Mouse (Mus musculus) hindbrain, embryonic 10.5 days (tissue): Measurements from ENCODE around the gene Gpbar1. TPM values are rescaled to one million over a fixed set of nuclear protein-coding genes. Genes with fewer than 3 reads are reported as not detected.

Experiments
- DNase-seq: peaks from one replicate; pipeline ENCODE4 v3.0.0-alpha.2; 2017; ENCODE audit warnings: low spot score
- H3K27ac ChIP-seq: fragments of 300-500 bp; sonication (generic); 2 replicates; pipeline ENCODE4 v1.5.1; 2016; ENCODE audit warnings: mild to moderate bottlenecking, moderate library complexity
- H3K27me3 ChIP-seq: fragments of 300-500 bp; sonication (generic); 2 replicates; pipeline ENCODE4 v1.6.1; 2016; ENCODE audit warnings: mild to moderate bottlenecking; ENCODE audit not compliant: poor library complexity, insufficient read depth, severe bottlenecking
- H3K36me3 ChIP-seq: fragments of 300-500 bp; sonication (generic); 2 replicates; pipeline ENCODE4 v1.6.1; 2016; ENCODE audit warnings: mild to moderate bottlenecking, moderate library complexity
- H3K4me1 ChIP-seq: fragments of 300-500 bp; sonication (generic); replicated peaks from 2 replicates; pipeline ENCODE4 v1.6.1; 2016; ENCODE audit warnings: mild to moderate bottlenecking
- H3K4me3 ChIP-seq: fragments of 300-500 bp; sonication (generic); 2 replicates; pipeline ENCODE4 v1.5.1; 2016; ENCODE audit warnings: mild to moderate bottlenecking, moderate library complexity
- H3K9me3 ChIP-seq: fragments of 300-500 bp; sonication (generic); 2 replicates; pipeline ENCODE4 v1.6.1; 2016; ENCODE audit warnings: mild to moderate bottlenecking, moderate library complexity
- WGBS: fragments of 180-500 bp; shearing (Covaris S2); methylation state at CpG from one replicate; pipeline ENCODE4 v1.1.7; 2016; 5-methylcytosine and 5-hydroxymethylcytosine counted together
- polyA plus RNA-seq: library from polyadenylated mRNA; unstranded; fragments of >200 nt; fragmentation: Nextera tagmentation; extraction: Ambion mirVana; gene quantifications from 2 replicates; pipeline ENCODE4 v1.2.1, GENCODE M21; 2016

Gene Gpbar1
- 0.15 and 0.24 TPM in 2 replicates for polyA plus RNA-seq

GRCm38 (mm10) chr1:74278538-74278937 lies at the start of gene Gpbar1:
Gene Gpbar1 (plus strand): TSS chr1:74278550.
- Histone ChIP-seq H3K4me3 (no peak within 1 kb of the TSS), H3K9me3 (no peaks in the 10 kb centered on the region), H3K27ac (no peak within 1 kb of the TSS), H3K4me1 (peaks cover 31% of the 10 kb centered on the region), H3K36me3 (peaks cover 50% of the 10 kb centered on the region), H3K27me3 (no peaks in the 10 kb centered on the region)
- WGBS = 92% methylated on average over 10 of the region's 10 CpGs
- DNase-seq = no peak

- DNase-seq = no peak
- Histone ChIP-seq H3K9me3 (no peaks in the 10 kb centered on the region), H3K4me3 (no peak overlapping the region), H3K27ac (no peak overlapping the region), H3K27me3 (no peaks in the 10 kb centered on the region), H3K36me3 (no peaks in the 10 kb centered on the region), H3K4me1 (no peaks in the 10 kb centered on the region)
- WGBS = 72% methylated on average over 2 of the region's 2 CpGs
Measured at GRCm38 (mm10) chr1:74229942-74230341, 48.4 kb upstream of the Gpbar1 start.

- Histone ChIP-seq H3K36me3 (no peaks in the 10 kb centered on the region), H3K4me3 (no peak overlapping the region), H3K27me3 (no peaks in the 10 kb centered on the region), H3K4me1 (no peaks in the 10 kb centered on the region), H3K27ac (no peak overlapping the region), H3K9me3 (no peaks in the 10 kb centered on the region)
- no peak for DNase-seq
- 40% methylated on average over 1 of the region's 1 CpGs for WGBS
Measured at GRCm38 (mm10) chr1:74230992-74231391, 47.4 kb upstream of the Gpbar1 start.

GRCm38 (mm10) chr1:74235938-74236589 lies 42.3 kb upstream of the Gpbar1 start, which contains the start of gene Arpc2:
Gene Arpc2 (plus strand): TSS chr1:74236084.
- no peaks in the 10 kb centered on the region for H3K9me3 ChIP-seq
- H3K27me3 ChIP-seq = no peaks in the 10 kb centered on the region
- peaks cover 33% of the 10 kb centered on the region for H3K4me1 ChIP-seq
- 2% methylated on average over 55 of the region's 55 CpGs for WGBS
- peak; percentile 97 for DNase-seq
- H3K4me3 ChIP-seq = peak within 1 kb of the TSS; percentile 94
- H3K27ac ChIP-seq = peak within 1 kb of the TSS; percentile 95
- H3K36me3 ChIP-seq = no peaks in the 10 kb centered on the region

DNA sequence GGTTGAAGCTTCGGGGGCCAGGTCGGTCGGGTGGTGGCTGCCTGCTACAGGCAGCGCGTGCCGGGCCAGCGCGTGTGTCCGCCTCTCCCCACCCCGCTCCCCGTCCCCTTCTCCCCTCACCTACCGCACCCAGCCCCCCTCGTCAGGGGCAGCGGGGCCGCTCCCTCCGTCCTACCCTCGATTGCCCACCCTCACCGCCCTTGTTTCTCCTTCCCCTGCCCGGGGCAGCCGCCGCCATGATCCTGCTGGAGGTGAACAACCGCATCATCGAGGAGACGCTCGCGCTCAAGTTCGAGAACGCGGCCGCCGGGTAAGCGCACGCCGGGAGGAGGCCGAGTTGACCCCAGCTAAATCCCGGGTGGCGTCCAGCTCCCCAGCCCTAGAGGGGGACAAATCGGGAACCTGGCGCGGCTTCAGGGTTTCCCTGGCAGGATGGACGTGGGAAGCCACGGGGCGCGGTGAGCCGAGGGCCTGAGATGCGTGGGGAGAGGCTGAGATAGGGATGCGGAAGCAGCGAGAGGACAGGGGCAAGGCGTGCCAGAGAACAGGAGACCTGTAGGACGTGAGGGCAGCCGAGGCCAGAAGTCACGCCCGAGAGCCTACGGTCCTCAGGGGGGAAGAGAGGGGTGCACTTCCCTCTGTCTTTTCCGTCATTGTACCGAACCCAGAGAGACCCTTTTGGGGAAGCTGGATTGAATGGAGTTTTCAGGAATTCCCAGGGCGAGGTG lies 41.6 kb upstream of the Gpbar1 start:
- WGBS = under 1% methylated on average over 57 of the region's 57 CpGs
- peak; percentile 53 for DNase-seq

DNA sequence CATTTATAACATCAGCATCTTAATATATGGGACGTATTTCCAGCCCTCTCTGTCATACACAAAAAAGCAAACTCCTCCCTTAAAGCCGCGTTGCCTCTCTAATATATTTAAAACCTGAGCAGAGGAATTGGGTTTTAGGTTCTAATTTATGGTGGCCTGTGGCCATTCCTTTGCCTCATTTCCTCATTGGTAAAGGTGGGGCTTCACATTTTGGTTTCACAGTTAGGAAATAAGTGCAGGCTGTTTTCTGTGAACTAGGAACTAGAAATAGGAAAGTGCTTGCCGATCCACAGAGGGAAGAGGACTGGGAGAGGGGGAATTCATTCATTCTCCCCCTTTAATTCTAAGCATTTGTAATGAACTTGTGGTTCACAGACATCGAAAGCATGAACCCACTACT lies 40.7 kb upstream of the Gpbar1 start:
- peak overlapping the region; percentile 95; the same call in 1 of the 2 replicates for H3K27ac ChIP-seq
- WGBS = 55% methylated on average over 5 of the region's 5 CpGs
- peak overlapping the region; percentile 94 for H3K4me3 ChIP-seq
- no peaks in the 10 kb centered on the region for H3K36me3 ChIP-seq
- DNase-seq = no peak
- H3K4me1 ChIP-seq = peaks cover 33% of the 10 kb centered on the region
- H3K27me3 ChIP-seq = no peaks in the 10 kb centered on the region
- no peaks in the 10 kb centered on the region for H3K9me3 ChIP-seq

More for the DNA sequence above, 41.6 kb upstream of the Gpbar1 start:
- peak overlapping the region; percentile 95 for H3K27ac ChIP-seq
- H3K9me3 ChIP-seq = no peaks in the 10 kb centered on the region
- H3K27me3 ChIP-seq = no peaks in the 10 kb centered on the region
- H3K4me3 ChIP-seq = peak overlapping the region; percentile 94
- no peaks in the 10 kb centered on the region for H3K36me3 ChIP-seq
- H3K4me1 ChIP-seq = peaks cover 33% of the 10 kb centered on the region

GRCm38 (mm10) chr1:74238136-74238535 lies 40.2 kb upstream of the Gpbar1 start:
- no peaks in the 10 kb centered on the region for H3K27me3 ChIP-seq
- H3K27ac ChIP-seq = no peak overlapping the region
- no peaks in the 10 kb centered on the region for H3K9me3 ChIP-seq
- no peak for DNase-seq
- 80% methylated on average over 1 of the region's 1 CpGs for WGBS
- peak overlapping the region; percentile 94 for H3K4me3 ChIP-seq
- H3K4me1 ChIP-seq = peaks cover 33% of the 10 kb centered on the region
- H3K36me3 ChIP-seq = 0 out of 2 replicates have a peak, but pooled peaks cover 4% of the 10 kb centered on the region

GRCm38 (mm10) chr1:74239162-74239561 lies 39.2 kb upstream of the Gpbar1 start:
- 83% methylated on average over 7 of the region's 7 CpGs for WGBS
- no peak overlapping the region for H3K4me3 ChIP-seq

GRCm38 (mm10) chr1:74239618-74240017 lies 38.7 kb upstream of the Gpbar1 start:
- Histone ChIP-seq H3K27ac (no peak overlapping the region), H3K4me3 (no peak overlapping the region), H3K4me1 (peaks cover 33% of the 10 kb centered on the region), H3K36me3 (0 out of 2 replicates have a peak, but pooled peaks cover 6% of the 10 kb centered on the region), H3K27me3 (no peaks in the 10 kb centered on the region), H3K9me3 (no peaks in the 10 kb centered on the region)
- DNase-seq = no peak
- WGBS = 73% methylated on average over 11 of the region's 11 CpGs

More at GRCm38 (mm10) chr1:74239162-74239561, 39.2 kb upstream of the Gpbar1 start:
- no peak for DNase-seq
- H3K4me1 ChIP-seq = peaks cover 33% of the 10 kb centered on the region
- 0 out of 2 replicates have a peak, but pooled peaks cover 6% of the 10 kb centered on the region for H3K36me3 ChIP-seq
- H3K27ac ChIP-seq = no peak overlapping the region
- H3K9me3 ChIP-seq = no peaks in the 10 kb centered on the region
- H3K27me3 ChIP-seq = no peaks in the 10 kb centered on the region

DNA sequence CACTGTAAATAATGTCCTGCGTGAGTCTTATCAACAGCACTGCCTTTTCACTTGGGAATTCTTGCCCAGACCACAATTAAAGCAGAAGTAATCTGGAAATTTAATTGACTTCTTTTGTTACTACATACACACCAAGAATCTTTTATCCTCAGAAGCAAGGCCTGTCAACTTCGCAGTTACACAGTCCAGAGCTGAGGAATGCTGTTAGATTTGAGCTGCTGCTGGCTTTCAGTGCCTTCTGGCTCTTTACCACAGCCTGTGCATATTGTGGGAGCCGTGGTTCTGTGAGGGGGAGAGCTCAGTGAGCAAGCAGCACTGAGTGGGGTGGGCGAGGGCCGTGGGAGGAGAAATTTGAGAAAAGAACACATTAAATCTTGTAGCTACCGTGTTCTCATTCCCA lies 38.0 kb upstream of the Gpbar1 start:
- no peaks in the 10 kb centered on the region for H3K9me3 ChIP-seq
- DNase-seq = no peak

DNA sequence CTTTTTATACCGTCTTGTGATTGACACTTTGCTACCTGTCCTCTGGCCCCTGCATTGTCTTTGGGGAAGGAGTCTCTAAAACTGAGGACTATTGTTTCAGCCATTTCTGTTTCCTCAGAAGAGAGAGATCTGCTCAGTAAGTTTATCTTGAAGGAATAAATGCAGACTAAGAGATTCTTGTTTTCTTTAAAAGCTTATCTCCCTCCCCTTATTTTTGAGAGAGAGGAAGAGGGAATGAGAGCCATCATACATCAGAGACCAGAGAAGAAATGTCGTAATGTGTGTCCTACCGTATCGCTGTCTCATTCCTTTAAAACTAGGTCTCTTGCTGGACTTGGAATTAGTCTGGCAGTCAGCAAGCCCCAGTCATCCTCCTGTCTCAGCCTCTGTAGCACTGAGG lies 37.5 kb upstream of the Gpbar1 start:
- Histone ChIP-seq H3K36me3 (peaks cover 7% of the 10 kb centered on the region; the same call in 1 of the 2 replicates), H3K27ac (no peak overlapping the region), H3K4me1 (peaks cover 33% of the 10 kb centered on the region), H3K4me3 (no peak overlapping the region), H3K9me3 (no peaks in the 10 kb centered on the region), H3K27me3 (no peaks in the 10 kb centered on the region)
- WGBS = 89% methylated on average over 4 of the region's 4 CpGs
- DNase-seq = no peak

More for the DNA sequence above, 38.0 kb upstream of the Gpbar1 start:
- WGBS = 85% methylated on average over 6 of the region's 6 CpGs
- H3K27ac ChIP-seq = no peak overlapping the region
- no peaks in the 10 kb centered on the region for H3K27me3 ChIP-seq
- H3K4me3 ChIP-seq = no peak overlapping the region
- H3K36me3 ChIP-seq = 0 out of 2 replicates have a peak, but pooled peaks cover 6% of the 10 kb centered on the region
- H3K4me1 ChIP-seq = peaks cover 33% of the 10 kb centered on the region

- no peaks in the 10 kb centered on the region for H3K27me3 ChIP-seq
- H3K27ac ChIP-seq = no peak overlapping the region
- H3K36me3 ChIP-seq = peaks cover 45% of the 10 kb centered on the region
- H3K4me1 ChIP-seq = peaks cover under 1% of the 10 kb centered on the region
- H3K9me3 ChIP-seq = no peaks in the 10 kb centered on the region
- no peak overlapping the region for H3K4me3 ChIP-seq
- no peak for DNase-seq
- WGBS = 87% methylated on average over 2 of the region's 2 CpGs
Measured at GRCm38 (mm10) chr1:74245525-74245924, 32.8 kb upstream of the Gpbar1 start.

DNA sequence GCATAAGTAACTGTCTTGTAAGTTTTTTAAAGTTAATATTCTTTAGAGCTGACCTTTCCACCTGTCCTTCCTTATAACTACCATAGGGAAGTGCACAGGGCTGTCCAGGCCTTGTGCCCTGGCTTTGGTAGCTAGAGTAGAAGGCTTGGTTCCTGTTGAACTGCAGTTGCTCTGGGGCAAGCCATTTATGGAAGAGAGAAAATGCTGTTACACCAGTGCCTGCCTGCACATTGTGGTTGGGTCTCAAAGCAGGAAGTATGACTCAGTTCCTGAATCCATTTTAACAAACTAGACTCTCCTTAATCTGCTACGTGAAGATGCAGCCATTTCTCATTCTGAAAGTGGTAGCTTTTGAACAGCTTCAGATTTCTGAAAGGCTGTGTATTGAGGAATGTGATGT lies 29.6 kb upstream of the Gpbar1 start:
- peaks cover 72% of the 10 kb centered on the region for H3K36me3 ChIP-seq
- DNase-seq = no peak
- no peak overlapping the region for H3K4me3 ChIP-seq
- whole genome bisulfite sequencing = 91% methylated on average over 1 of the region's 1 CpGs
- no peaks in the 10 kb centered on the region for H3K27me3 ChIP-seq
- no peaks in the 10 kb centered on the region for H3K4me1 ChIP-seq
- no peak overlapping the region for H3K27ac ChIP-seq
- H3K9me3 ChIP-seq = no peaks in the 10 kb centered on the region
